Mouse (Mus musculus): ENCODE data around the gene Sumo2. TPM values are rescaled to one million over a fixed set of nuclear protein-coding genes. Genes with fewer than 3 reads are reported as not detected.
"Not testable (repeated sequence)": the region's sequence is repeated elsewhere in the genome, so short reads cannot be mapped to it uniquely, and the experiment has no call there.

Gene Sumo2
- polyA plus RNA-seq, 2 experiments from 2014 or later = 724 to 797 TPM

GRCm38 (mm10) chr11:115483278-115483677 lies 52.8 kb downstream of the Sumo2 start:
- ATAC-seq = no peak

GRCm38 (mm10) chr11:115481553-115482259 lies 54.4 kb downstream of the Sumo2 start:
- peak; percentile 85 for ATAC-seq

- ATAC-seq = no peak
Observed at GRCm38 (mm10) chr11:115478296-115478938, 57.7 kb downstream of the Sumo2 start.

- ATAC-seq = peak; percentile 20
Observed at GRCm38 (mm10) chr11:115477388-115477787, 58.7 kb downstream of the Sumo2 start.

GRCm38 (mm10) chr11:115476630-115477029 lies 59.4 kb downstream of the Sumo2 start:
- ATAC-seq = not testable (repeated sequence)

- no peak for ATAC-seq
Observed at GRCm38 (mm10) chr11:115475758-115476237, 60.3 kb downstream of the Sumo2 start.

- peak; percentile 90 for ATAC-seq
Observed at GRCm38 (mm10) chr11:115475025-115475757, 60.9 kb downstream of the Sumo2 start, which contains the start of gene Armc7. Gene Armc7 (plus strand): TSS chr11:115475667.

GRCm38 (mm10) chr11:115473626-115474275 lies 62.3 kb downstream of the Sumo2 start:
- ATAC-seq = no peak

Other genes with a start within 250 kb of the Sumo2 start
- gene Fads6, start 238.6 kb downstream of the Sumo2 start, polyA plus RNA-seq (2017; shearing (Covaris generic)) = under 1 TPM; 0.56 to 0.57 TPM
- not detected for gene Otop2, start 229.1 kb downstream of the Sumo2 start, polyA plus RNA-seq (2017; shearing (Covaris generic))
- gene Ush1g, start 214.2 kb downstream of the Sumo2 start, polyA plus RNA-seq (2017; shearing (Covaris generic)) = not detected
- gene Otop3, start 201.5 kb downstream of the Sumo2 start, polyA plus RNA-seq (2017; shearing (Covaris generic)) = under 1 TPM in 1 of 2 experiments, not detected in 1; 0.13 TPM
- gene Hid1, start 168.5 kb downstream of the Sumo2 start, polyA plus RNA-seq (2017; shearing (Covaris generic)) = 1 to 10 TPM; 2.6 to 3.2 TPM
- under 1 TPM in 1 of 2 experiments, not detected in 1; 0.12 TPM for gene Cdr2l, start 154.4 kb downstream of the Sumo2 start, polyA plus RNA-seq (2017; shearing (Covaris generic))
- 100 to 1,000 TPM; 206 to 214 TPM for gene Mrpl58, start 132.5 kb downstream of the Sumo2 start, polyA plus RNA-seq (2017; shearing (Covaris generic))
- gene Atp5h, start 116.3 kb downstream of the Sumo2 start, polyA plus RNA-seq (2017; shearing (Covaris generic)) = 100 to 1,000 TPM; 705 to 855 TPM
- 10 to 100 TPM in 1 of 2 experiments, 1 to 10 TPM in 1; 6.9 to 12.2 TPM for gene Kctd2, start 116.1 kb downstream of the Sumo2 start, polyA plus RNA-seq (2017; shearing (Covaris generic))
- gene Trim80, start 95.7 kb downstream of the Sumo2 start, polyA plus RNA-seq (2017; shearing (Covaris generic)) = not detected
- gene Slc16a5, start 73.8 kb downstream of the Sumo2 start, polyA plus RNA-seq (2017; shearing (Covaris generic)) = 1 to 10 TPM; 2.9 to 3.1 TPM
- gene Armc7, start 60.6 kb downstream of the Sumo2 start, polyA plus RNA-seq (2017; shearing (Covaris generic)) = 10 to 100 TPM; 49.9 to 59.3 TPM
- 100 to 1,000 TPM; 287 to 293 TPM for gene Nt5c, start 44.4 kb downstream of the Sumo2 start, polyA plus RNA-seq (2017; shearing (Covaris generic))
- gene Jpt1, start 21.9 kb downstream of the Sumo2 start, polyA plus RNA-seq (2017; shearing (Covaris generic)) = 100 to 1,000 TPM; 506 to 510 TPM
- 10 to 100 TPM; 36.8 to 39.0 TPM for gene Nup85, start 28.2 kb upstream of the Sumo2 start, polyA plus RNA-seq (2017; shearing (Covaris generic))
- gene Mrps7, start 67.6 kb upstream of the Sumo2 start, polyA plus RNA-seq (2017; shearing (Covaris generic)) = 10 to 100 TPM; 28.2 to 29.8 TPM
- 10 to 100 TPM; 23.1 to 26.5 TPM for gene Gga3, start 67.8 kb upstream of the Sumo2 start, polyA plus RNA-seq (2017; shearing (Covaris generic))
- 100 to 1,000 TPM; 230 to 231 TPM for gene Mif4gd, start 76.7 kb upstream of the Sumo2 start, polyA plus RNA-seq (2017; shearing (Covaris generic))
- 10 to 100 TPM; 68.7 to 90.3 TPM for gene Slc25a19, start 92.0 kb upstream of the Sumo2 start, polyA plus RNA-seq (2017; shearing (Covaris generic))
- 10 to 100 TPM; 28.3 to 34.4 TPM for gene Grb2, start 172.3 kb upstream of the Sumo2 start, polyA plus RNA-seq (2017; shearing (Covaris generic))
- gene Tmem94, start 229.2 kb upstream of the Sumo2 start, polyA plus RNA-seq (2017; shearing (Covaris generic)) = 10 to 100 TPM in 1 of 2 experiments, 1 to 10 TPM in 1; 9.2 to 14.6 TPM

Data from activated CD4-positive, CD25-positive, alpha-beta regulatory T cell, adult 4 months (primary cell).